Mouse (Mus musculus) hindbrain, postnatal 0 days (tissue): ENCODE data around the gene Amz1. TPM values are rescaled to one million over a fixed set of nuclear protein-coding genes. Genes with fewer than 3 reads are reported as not detected.
A peak's percentile ranks its signal among the peaks of the same experiment; 100 is the strongest.

Source experiments
- ATAC-seq: fragments of 200-750 bp; cut with Nextera tagmentation; 2 replicates; pipeline ENCODE4 v1.8.0; 2017; ENCODE audit warnings: mild to moderate bottlenecking, moderate TSS enrichment, moderate library complexity
- DNase-seq: peaks from one replicate; pipeline ENCODE4 v3.0.0-alpha.2; 2015; ENCODE audit warnings: low spot score
- H3K27ac ChIP-seq: fragments of 300-500 bp; sonication (generic); 2 replicates; pipeline ENCODE4 v1.5.1; 2014; ENCODE audit warnings: mild to moderate bottlenecking
- H3K27me3 ChIP-seq: fragments of 300-500 bp; sonication (generic); 2 replicates; pipeline ENCODE4 v1.6.1; 2014; ENCODE audit warnings: low read length, mixed read lengths; ENCODE audit not compliant: insufficient read depth
- H3K36me3 ChIP-seq: fragments of 300-500 bp; sonication (generic); 2 replicates; pipeline ENCODE4 v1.6.1; 2014; ENCODE audit warnings: low read length, mixed read lengths; ENCODE audit not compliant: insufficient read depth
- H3K4me1 ChIP-seq: fragments of 300-500 bp; sonication (generic); 2 replicates; pipeline ENCODE4 v1.6.1; 2014; ENCODE audit warnings: antibody characterized with exemption, low read length, mixed read lengths; ENCODE audit not compliant: insufficient read depth
- H3K4me2 ChIP-seq: fragments of 300-500 bp; sonication (generic); 2 replicates; pipeline ENCODE4 v1.6.1; 2014; ENCODE audit warnings: low read depth, mild to moderate bottlenecking, low read length, moderate library complexity, mixed read lengths
- H3K4me3 ChIP-seq: fragments of 300-500 bp; sonication (generic); 2 replicates; pipeline ENCODE4 v1.5.1; 2014; ENCODE audit warnings: low read length
- H3K9ac ChIP-seq: fragments of 300-500 bp; sonication (generic); replicated peaks from 2 replicates; pipeline ENCODE4 v1.6.1; 2014; ENCODE audit warnings: mild to moderate bottlenecking, low read length, moderate library complexity, mixed read lengths
- H3K9me3 ChIP-seq: fragments of 300-500 bp; sonication (generic); 2 replicates; pipeline ENCODE4 v1.6.1; 2016; ENCODE audit warnings: low read length, mixed read lengths
- CTCF ChIP-seq: IDR thresholded peaks from 2 replicates; pipeline ENCODE4 v1.5.1; 2016; ENCODE audit warnings: antibody characterized with exemption, control low read depth, low read depth
- WGBS: fragments of 180-500 bp; shearing (Covaris S2); extraction: QIAGEN DNeasy Blood & Tissue Kit; methylation state at CpG from one replicate; pipeline ENCODE4 v1.1.7; 2014; 5-methylcytosine and 5-hydroxymethylcytosine counted together
- polyA plus RNA-seq: library from polyadenylated mRNA; unstranded; fragments of >200 nt; fragmentation: Nextera tagmentation; extraction: Ambion mirVana; gene quantifications from 2 replicates; pipeline ENCODE4 v1.2.1, GENCODE M21; 2015
- total RNA-seq: library from RNA; depleted of rRNA; stranded (reverse); fragments of >200 nt; gene quantifications from 2 replicates; pipeline ENCODE4 v1.2.3, GENCODE M21; 2014

Amz1 gene
- total and polyA plus RNA-seq, 2 experiments from 2014 or later: 9.4 to 12.6 TPM

GRCm38 (mm10) chr5:140772158-140772557 lies 48.2 kb downstream of the Amz1 start:
- WGBS: 65% methylated on average over 7 of the region's 7 CpGs
- no peak for DNase-seq
- Histone ChIP-seq H3K27ac (peak overlapping the region; percentile 66), H3K9me3 (no peaks in the 10 kb centered on the region), H3K9ac (no peak overlapping the region), H3K4me2 (no peak overlapping the region), H3K4me3 (no peak overlapping the region), H3K4me1 (peaks cover 32% of the 10 kb centered on the region), H3K36me3 (no peaks in the 10 kb centered on the region; the same call in 1 of the 2 replicates), H3K27me3 (no peaks in the 10 kb centered on the region)
- ATAC-seq: no peak
- no peak for TF ChIP-seq CTCF

- no peaks in the 10 kb centered on the region for H3K9me3 ChIP-seq
- DNase-seq (no peak), ATAC-seq (no peak)
- peaks cover 7% of the 10 kb centered on the region; the same call in 1 of the 2 replicates for H3K4me1 ChIP-seq
- H3K4me2 ChIP-seq: no peak overlapping the region
- TF ChIP-seq CTCF: no peak
- no peak overlapping the region for H3K27ac ChIP-seq
- no peak overlapping the region for H3K4me3 ChIP-seq
- H3K27me3 ChIP-seq: no peaks in the 10 kb centered on the region
- H3K9ac ChIP-seq: no peak overlapping the region
- peaks cover 6% of the 10 kb centered on the region; the same call in 1 of the 2 replicates for H3K36me3 ChIP-seq
- 68% methylated on average over 4 of the region's 4 CpGs for WGBS
These were observed 51.2 kb downstream of the Amz1 start for GRCm38 (mm10) chr5:140775111-140775510.

DNA sequence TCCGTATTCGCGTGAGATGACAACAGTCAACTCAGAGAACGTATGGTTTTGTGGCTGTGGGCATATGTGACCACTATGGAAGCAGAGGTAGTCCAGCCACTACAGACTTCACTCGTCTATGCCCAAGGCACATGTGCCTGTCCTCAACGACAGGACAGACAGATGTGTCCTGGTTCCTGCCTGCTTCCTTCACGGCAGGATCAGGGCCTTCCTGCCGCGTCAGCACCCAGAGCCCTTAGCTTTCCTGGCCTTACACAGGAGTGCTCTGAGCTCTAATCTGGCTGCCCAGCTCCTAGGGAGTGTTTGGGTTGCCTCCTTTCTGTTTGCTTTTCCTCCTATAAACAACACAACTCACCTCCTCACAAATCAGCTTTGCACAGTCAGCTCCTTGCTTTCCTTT lies 53.0 kb downstream of the Amz1 start:
- peaks cover under 1% of the 10 kb centered on the region; the same call in 1 of the 2 replicates for H3K4me1 ChIP-seq
- no peak for DNase-seq
- no peak for ATAC-seq
- no peak overlapping the region for H3K9ac ChIP-seq
- 72% methylated on average over 9 of the region's 9 CpGs for WGBS
- H3K9me3 ChIP-seq: no peaks in the 10 kb centered on the region
- H3K27me3 ChIP-seq: no peaks in the 10 kb centered on the region
- no peak overlapping the region for H3K4me3 ChIP-seq
- H3K27ac ChIP-seq: no peak overlapping the region
- TF ChIP-seq CTCF: no peak
- peaks cover 15% of the 10 kb centered on the region; the same call in 1 of the 2 replicates for H3K36me3 ChIP-seq
- H3K4me2 ChIP-seq: no peak overlapping the region

- H3K4me3 ChIP-seq: no peak overlapping the region
- WGBS: 88% methylated on average over 5 of the region's 5 CpGs
These were observed 57.2 kb downstream of the Amz1 start for GRCm38 (mm10) chr5:140781122-140781521.

DNA sequence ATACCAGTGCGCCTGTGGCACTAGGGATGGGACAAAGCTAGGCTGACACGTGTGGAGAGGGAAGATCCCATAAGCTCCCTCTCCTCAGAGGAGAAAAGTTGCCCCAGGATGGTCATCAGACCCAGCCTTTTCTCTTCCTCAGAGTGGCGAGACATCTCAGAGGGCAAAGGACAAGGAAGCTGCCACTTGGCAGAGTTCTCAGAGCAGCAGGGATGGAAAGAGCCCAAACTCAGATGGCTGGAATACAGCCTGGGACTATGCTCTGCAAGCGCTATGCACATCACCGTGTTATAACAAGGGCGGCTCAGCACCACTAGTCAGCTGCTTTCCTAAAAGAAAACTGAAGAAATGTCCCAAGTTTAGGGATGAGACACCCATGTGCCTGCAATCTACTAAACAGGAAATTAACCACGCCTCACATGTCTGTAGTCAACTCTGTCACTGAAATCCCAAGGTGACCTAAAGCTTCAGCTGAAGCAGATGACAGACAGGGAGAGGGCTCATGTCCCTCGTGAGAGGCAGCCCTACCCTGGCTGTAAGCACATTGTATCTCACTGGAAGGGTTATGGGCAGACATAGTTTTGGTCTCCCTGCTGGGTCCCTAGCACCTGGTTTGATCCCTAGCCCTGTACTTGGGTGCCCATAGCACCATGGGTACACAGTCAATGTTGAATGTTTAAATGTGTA lies 58.1 kb downstream of the Amz1 start:
- Histone ChIP-seq H3K4me1 (no peaks in the 10 kb centered on the region), H3K4me3 (no peak overlapping the region), H3K27ac (no peak overlapping the region), H3K9ac (no peak overlapping the region), H3K4me2 (no peak overlapping the region), H3K9me3 (no peaks in the 10 kb centered on the region), H3K36me3 (peaks cover 46% of the 10 kb centered on the region; the same call in 1 of the 2 replicates), H3K27me3 (no peaks in the 10 kb centered on the region)
- 78% methylated on average over 8 of the region's 8 CpGs for WGBS
- ATAC-seq: no peak
- DNase-seq: no peak
- TF ChIP-seq CTCF: no peak

More at GRCm38 (mm10) chr5:140781122-140781521, 57.2 kb downstream of the Amz1 start:
- no peak overlapping the region for H3K9ac ChIP-seq
- H3K9me3 ChIP-seq: no peaks in the 10 kb centered on the region
- no peak overlapping the region for H3K4me2 ChIP-seq
- H3K4me1 ChIP-seq: no peaks in the 10 kb centered on the region
- ATAC-seq (no peak), DNase-seq (no peak)
- peaks cover 46% of the 10 kb centered on the region; the same call in 1 of the 2 replicates for H3K36me3 ChIP-seq
- H3K27ac ChIP-seq: no peak overlapping the region
- H3K27me3 ChIP-seq: no peaks in the 10 kb centered on the region
- no peak for TF ChIP-seq CTCF

DNA sequence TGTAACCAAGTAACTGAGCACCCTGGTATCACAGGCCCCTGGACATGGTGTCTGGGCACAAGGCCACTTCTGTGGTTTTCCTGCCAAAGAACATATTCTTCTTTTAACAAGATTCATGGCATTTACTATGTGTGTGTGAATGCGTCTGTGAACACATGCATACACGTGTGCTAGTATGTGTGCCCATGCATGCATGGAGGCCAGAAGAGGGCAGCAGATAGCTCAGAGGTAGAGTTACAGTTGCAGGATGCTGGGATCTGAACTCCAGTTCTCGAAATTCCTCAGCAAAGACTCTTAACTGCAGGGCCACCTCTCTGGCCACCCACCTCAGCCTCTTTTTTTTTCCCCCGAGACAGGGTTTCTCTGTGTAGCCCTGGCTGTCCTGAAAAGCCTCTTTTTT lies 59.6 kb downstream of the Amz1 start:
- no peak overlapping the region for H3K27ac ChIP-seq
- H3K9ac ChIP-seq: no peak overlapping the region
- H3K36me3 ChIP-seq: peaks cover 43% of the 10 kb centered on the region; the same call in 1 of the 2 replicates
- ATAC-seq (no peak), DNase-seq (no peak)
- 0 out of 2 replicates have a peak, but pooled peaks cover under 1% of the 10 kb centered on the region for H3K4me1 ChIP-seq
- H3K4me3 ChIP-seq: no peak overlapping the region
- no peak overlapping the region for H3K4me2 ChIP-seq
- H3K9me3 ChIP-seq: no peaks in the 10 kb centered on the region
- no peaks in the 10 kb centered on the region for H3K27me3 ChIP-seq
- WGBS: 94% methylated on average over 4 of the region's 4 CpGs
- peak; percentile 47 for TF ChIP-seq CTCF

- TF ChIP-seq CTCF: no peak
- Histone ChIP-seq H3K36me3 (peaks cover 41% of the 10 kb centered on the region; the same call in 1 of the 2 replicates), H3K4me1 (peaks cover 8% of the 10 kb centered on the region; the same call in 1 of the 2 replicates), H3K4me2 (no peak overlapping the region), H3K9ac (no peak overlapping the region), H3K4me3 (no peak overlapping the region), H3K27ac (no peak overlapping the region), H3K9me3 (no peaks in the 10 kb centered on the region), H3K27me3 (no peaks in the 10 kb centered on the region)
- 92% methylated on average over 6 of the region's 6 CpGs for WGBS
- no peak for ATAC-seq
- DNase-seq: no peak
These were observed 60.4 kb downstream of the Amz1 start for GRCm38 (mm10) chr5:140784288-140784687.
